Mouse (Mus musculus): ENCODE measurements at regions not wholly inside any gene's neighbourhood (a gene's known extent, or its start where the extent isn't known, plus 50 kb on each side); places are given as distances from the start of the nearest gene placed in this dataset.

GRCm38 (mm10) chr3:38820787-38821186, 66.0 kb upstream of the Fat4 start:
- no peak for DNase-seq (ENCODE audit: low spot score)

GRCm38 (mm10) chr3:38820315-38820714, 66.4 kb upstream of the Fat4 start:
- DNase-seq (ENCODE audit: low spot score), result no peak

GRCm38 (mm10) chr3:38817651-38818050, 69.1 kb upstream of the Fat4 start:
- no peak for DNase-seq (ENCODE audit: low spot score)

- no peak for DNase-seq (ENCODE audit: low spot score)
These were observed 74.3 kb upstream of the Fat4 start for GRCm38 (mm10) chr3:38812457-38812856.

GRCm38 (mm10) chr3:38811635-38812034, 75.1 kb upstream of the Fat4 start:
- no peak for DNase-seq (ENCODE audit: low spot score)

- no peak for DNase-seq (ENCODE audit: low spot score)
These were observed 80.2 kb upstream of the Fat4 start for GRCm38 (mm10) chr3:38806469-38807055.

GRCm38 (mm10) chr3:38806036-38806435, 80.7 kb upstream of the Fat4 start:
- DNase-seq (ENCODE audit: low spot score), result no peak

GRCm38 (mm10) chr3:38795646-38796301, 91.0 kb upstream of the Fat4 start:
- DNase-seq (ENCODE audit: low spot score), result no peak

- DNase-seq (ENCODE audit: low spot score), result no peak
These were observed 93.5 kb upstream of the Fat4 start for GRCm38 (mm10) chr3:38793221-38793620.

- DNase-seq (ENCODE audit: low spot score), result no peak
These were observed 98.0 kb upstream of the Fat4 start for GRCm38 (mm10) chr3:38788751-38789150.

GRCm38 (mm10) chr3:38783711-38784110, 103.0 kb upstream of the Fat4 start:
- DNase-seq (ENCODE audit: low spot score), result no peak

GRCm38 (mm10) chr3:38783051-38783450, 103.7 kb upstream of the Fat4 start:
- no peak for DNase-seq (ENCODE audit: low spot score)

GRCm38 (mm10) chr3:38776743-38777366, 109.9 kb upstream of the Fat4 start:
- DNase-seq (ENCODE audit: low spot score), result no peak

GRCm38 (mm10) chr3:38754632-38755123, 132.1 kb upstream of the Fat4 start:
- DNase-seq (ENCODE audit: low spot score), result no peak

- DNase-seq (ENCODE audit: low spot score), result no peak
These were observed 133.1 kb upstream of the Fat4 start for GRCm38 (mm10) chr3:38753446-38754205.

GRCm38 (mm10) chr3:38742155-38742554, 144.6 kb upstream of the Fat4 start:
- DNase-seq (ENCODE audit: low spot score), result no peak

GRCm38 (mm10) chr3:38722606-38723005, 164.1 kb upstream of the Fat4 start:
- DNase-seq (ENCODE audit: low spot score), result no peak

GRCm38 (mm10) chr3:38712078-38712873, 174.5 kb upstream of the Fat4 start:
- DNase-seq (ENCODE audit: low spot score), result no peak

GRCm38 (mm10) chr3:38711229-38711628, 175.5 kb upstream of the Fat4 start:
- DNase-seq (ENCODE audit: low spot score), result no peak

GRCm38 (mm10) chr3:38707891-38708290, 178.8 kb upstream of the Fat4 start:
- DNase-seq (ENCODE audit: low spot score), result no peak

- DNase-seq (ENCODE audit: low spot score), result no peak
These were observed 187.5 kb upstream of the Fat4 start for GRCm38 (mm10) chr3:38699206-38699605.

GRCm38 (mm10) chr3:38697871-38698270, 188.9 kb upstream of the Fat4 start:
- DNase-seq (ENCODE audit: low spot score), result peak; percentile 63
